Mouse (Mus musculus): ENCODE results near the gene Akt1s1.

Akt1s1 gene

GRCm38 (mm10) chr7:44852259-44853027 is 3.7 kb downstream of the Akt1s1 start:
- in situ Hi-C loops (cut with MboI) = no loop called here

GRCm38 (mm10) chr7:44853065-44853464 is 4.3 kb downstream of the Akt1s1 start:
- in situ Hi-C loops (cut with MboI) = no loop called here

DNA sequence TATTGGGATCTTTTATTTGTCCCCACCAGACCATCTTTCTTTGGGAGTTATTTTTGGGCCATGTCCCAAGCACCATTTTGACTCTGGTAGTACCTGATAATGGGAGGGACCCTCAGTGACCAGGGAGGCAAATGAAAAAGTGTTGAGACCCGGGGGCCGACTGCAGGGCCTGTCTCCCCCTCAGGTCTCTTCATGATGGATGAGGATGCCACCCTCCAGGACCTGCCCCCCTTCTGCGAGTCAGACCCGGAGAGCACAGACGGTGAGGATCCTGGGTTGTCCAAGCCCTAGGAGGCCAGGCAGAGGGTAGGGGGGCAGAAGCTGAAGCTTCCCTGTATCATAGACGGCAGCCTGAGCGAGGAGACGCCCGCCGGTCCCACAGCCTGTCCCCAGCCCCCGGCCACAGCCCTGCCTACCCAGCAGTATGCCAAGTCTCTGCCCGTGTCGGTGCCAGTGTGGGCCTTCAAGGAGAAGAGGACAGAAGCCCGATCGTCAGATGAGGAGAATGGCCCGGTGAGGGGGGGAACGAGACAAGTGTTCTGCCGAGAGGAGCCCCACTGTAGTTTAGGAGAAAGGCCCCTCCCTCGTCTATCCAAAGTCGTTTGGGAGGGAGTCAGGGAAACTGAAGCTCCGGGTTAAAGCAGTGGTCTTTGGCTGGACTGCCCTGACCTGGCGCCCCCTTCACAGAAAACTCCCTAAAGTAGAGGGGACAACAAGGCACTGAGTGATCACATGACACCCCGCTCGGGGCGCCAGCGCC is 5.0 kb downstream of the Akt1s1 start:
- in situ Hi-C loops (cut with MboI) = no loop called here

GRCm38 (mm10) chr7:44854356-44855031 is 5.7 kb downstream of the Akt1s1 start:
- in situ Hi-C loops (cut with MboI) = no loop called here

DNA sequence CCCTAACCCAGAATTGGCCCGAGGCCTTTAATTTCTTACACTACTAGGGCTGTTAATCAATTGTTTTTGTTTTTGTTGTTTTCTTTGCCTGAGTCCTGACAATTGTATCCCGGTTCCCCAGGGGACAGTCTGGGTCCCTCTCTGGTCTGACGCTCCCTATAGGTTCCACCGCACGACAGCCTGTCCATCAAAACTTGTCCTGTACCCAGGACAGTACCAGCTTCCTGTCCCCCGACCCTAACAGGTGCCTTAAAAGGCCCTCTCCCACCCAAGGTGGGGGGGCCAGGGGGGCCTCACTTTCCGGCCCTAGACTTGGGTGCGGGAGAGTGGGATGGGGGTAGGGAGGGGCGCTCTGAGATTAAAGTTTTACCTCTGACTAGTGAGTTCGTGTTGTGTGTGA is 6.2 kb downstream of the Akt1s1 start:
- in situ Hi-C loops (cut with MboI) = no loop called here

GRCm38 (mm10) chr7:44856265-44856916 is 7.6 kb downstream of the Akt1s1 start:
- in situ Hi-C loops (cut with MboI) = no loop called here

- in situ Hi-C loops (cut with MboI) = no loop called here
Measured at GRCm38 (mm10) chr7:44857042-44857552, 8.3 kb downstream of the Akt1s1 start, which contains the start of gene Pnkp. Pnkp (plus strand) TSS chr7:44857139.

- in situ Hi-C loops (cut with MboI) = no loop called here
Measured at GRCm38 (mm10) chr7:44857905-44858304, 9.1 kb downstream of the Akt1s1 start.

DNA sequence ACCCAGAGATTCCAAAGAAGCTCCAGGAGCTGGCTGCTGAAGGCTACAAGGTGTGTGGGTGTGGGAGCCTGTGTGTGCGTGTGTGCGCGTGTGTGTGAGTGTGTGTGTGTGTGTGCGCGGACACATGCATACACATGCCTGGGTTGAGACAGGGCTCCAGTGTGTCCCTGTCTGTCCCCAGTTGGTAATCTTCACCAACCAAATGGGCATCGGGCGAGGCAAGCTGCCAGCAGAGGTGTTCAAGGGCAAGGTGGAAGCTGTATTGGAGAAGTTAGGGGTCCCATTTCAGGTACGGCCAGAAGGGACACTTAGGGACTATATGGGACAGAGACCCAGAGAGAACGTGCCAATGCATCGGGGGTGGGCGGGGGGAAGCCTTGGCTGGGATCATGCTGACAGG is 11.1 kb downstream of the Akt1s1 start:
- in situ Hi-C loops (cut with MboI) = no loop called here

- in situ Hi-C loops (cut with MboI) = no loop called here
Measured at GRCm38 (mm10) chr7:44860576-44861428, 12.0 kb downstream of the Akt1s1 start.

DNA sequence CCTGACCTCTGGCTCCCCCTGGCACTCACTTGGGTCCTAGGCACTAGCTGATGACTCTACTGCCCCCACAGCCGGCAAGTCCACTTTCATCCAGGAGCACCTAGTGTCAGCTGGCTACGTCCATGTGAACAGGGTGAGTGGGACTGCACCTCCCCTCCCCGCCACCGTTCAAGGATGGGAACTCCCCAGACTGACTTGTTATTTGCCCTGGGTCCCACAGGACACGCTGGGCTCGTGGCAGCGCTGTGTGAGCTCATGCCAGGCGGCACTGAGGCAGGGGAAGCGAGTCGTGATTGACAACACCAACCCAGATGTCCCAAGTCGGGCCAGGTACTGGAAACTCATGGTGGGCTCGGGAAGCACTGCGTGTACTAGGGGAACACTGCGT is 12.6 kb downstream of the Akt1s1 start:
- in situ Hi-C loops (cut with MboI) = no loop called here

DNA sequence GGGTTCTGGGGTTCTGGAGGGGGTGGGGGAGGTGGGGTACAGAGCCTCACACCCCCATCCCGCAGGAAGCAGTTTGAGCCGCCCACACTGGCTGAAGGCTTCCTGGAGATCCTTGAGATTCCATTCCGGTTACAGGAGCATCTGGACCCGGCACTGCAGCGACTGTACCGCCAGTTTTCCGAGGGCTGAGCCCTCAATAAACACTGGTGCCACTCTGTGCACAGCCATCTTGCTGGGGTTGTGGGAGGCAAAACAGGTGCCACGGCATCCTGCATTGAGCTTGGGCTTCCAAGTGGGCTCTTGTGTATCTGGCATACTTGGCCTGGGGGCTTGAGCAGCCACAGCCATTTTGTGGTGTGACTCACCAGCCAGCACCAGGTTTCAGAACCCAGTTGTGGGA is 13.6 kb downstream of the Akt1s1 start:
- in situ Hi-C loops (cut with MboI) = no loop called here

GRCm38 (mm10) chr7:44863210-44863609 is 14.4 kb downstream of the Akt1s1 start:
- in situ Hi-C loops (cut with MboI) = no loop called here

DNA sequence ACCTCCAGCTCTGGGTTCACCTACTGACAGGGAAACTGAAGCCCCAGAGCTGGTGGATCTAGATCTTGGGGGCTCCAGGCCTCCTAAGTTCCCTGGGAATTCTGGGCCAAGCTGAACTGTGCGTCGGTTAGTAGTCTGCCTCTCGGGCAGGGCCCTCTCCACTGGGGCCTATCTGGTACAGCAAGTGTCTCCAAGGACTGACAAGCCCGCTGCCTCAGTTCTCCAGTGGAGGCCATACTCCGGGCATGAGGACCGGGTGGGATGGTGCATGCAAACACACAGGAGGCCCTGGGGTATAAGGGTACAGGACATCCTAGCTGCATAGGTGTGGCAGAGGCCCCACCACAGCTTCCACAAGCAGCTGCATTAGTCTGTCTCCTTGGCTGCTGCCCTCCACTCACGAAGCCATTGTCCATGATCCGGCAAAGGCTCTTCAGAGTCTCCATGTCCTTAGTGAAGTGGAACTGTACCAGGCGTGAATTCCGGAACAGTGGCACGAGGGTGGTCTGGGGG is 15.2 kb downstream of the Akt1s1 start:
- in situ Hi-C loops (cut with MboI) = no loop called here

DNA sequence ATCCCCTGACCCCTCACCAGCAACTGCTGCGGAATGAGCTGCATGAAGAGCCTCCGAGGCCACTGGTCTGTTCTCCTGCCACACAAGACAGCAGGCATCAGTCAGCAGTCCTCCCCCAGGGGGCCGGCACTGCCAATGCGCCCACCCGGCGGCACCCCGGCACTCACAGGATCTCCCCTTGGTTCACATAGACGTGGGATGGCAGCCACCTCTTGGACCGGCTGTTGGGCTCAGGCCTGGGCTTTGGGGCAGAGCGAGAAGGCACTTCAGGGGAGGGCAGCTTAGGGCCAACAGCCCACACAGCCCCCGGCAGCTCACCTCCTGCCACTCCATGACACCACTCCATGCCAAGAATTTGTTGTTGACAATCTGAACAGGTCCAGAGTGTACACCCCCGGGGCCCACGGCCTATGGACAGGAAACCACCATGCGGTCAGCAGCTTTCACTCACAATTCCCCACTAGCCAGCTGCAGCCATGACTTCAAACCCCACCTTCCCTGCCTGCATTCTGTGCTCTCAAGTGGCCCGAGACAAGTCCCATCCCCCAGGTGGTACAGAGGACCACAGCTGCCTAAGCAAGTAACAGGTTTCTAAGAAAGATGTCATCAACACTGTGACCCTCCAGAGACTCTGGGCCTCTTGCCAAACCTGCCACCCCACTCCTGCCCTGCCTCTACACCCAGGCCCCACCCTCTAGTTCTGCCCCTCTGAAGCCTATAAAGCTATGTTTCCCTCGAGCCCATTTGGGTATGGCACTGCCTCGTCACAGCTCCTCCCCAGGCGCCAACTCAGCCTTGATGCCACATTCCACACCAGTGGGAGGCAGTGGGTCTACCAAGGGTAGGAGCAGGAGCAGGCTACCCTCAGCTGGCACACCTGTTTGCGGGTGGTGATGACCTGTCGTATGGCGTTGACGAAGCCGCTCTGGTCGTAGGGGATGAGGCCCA is 16.1 kb downstream of the Akt1s1 start:
- in situ Hi-C loops (cut with MboI) = no loop called here

DNA sequence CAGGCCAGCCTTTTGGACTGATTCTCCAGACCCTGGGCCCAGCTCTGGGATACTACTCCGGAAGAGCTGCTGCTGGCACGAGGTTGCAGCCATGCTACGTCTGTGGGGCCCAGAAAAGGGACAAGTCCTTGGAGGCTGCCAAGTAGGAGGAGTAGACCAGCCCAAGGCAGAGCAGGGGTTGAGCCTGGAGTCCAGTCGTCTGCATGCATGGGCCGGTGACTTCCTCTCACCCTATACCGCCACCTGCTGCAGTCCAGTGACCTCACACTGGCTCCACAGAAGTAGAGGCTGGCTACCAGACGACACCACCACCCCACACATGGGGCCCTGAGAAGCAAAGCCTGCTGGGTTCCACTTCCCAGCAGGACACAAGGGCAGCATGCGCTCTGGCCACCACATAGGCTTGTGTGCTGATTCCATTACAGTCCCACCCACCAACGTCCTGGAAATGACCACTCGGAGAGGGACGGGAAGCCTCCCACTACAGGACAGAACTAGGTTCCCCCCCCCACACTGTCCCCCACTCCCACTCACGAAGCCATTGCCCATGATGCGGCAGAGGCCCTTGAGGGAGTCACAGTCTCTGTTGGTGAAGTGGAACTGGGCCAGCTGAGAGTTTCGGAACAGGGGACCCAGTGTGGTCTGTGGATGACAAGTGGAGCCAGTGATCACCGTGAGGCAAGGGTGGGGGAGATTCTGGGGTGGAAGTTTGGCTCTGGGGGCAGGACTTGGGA is 17.7 kb downstream of the Akt1s1 start:
- in situ Hi-C loops (cut with MboI) = no loop called here

- in situ Hi-C loops (cut with MboI) = no loop called here
Measured at GRCm38 (mm10) chr7:44867010-44867702, 18.4 kb downstream of the Akt1s1 start.

DNA sequence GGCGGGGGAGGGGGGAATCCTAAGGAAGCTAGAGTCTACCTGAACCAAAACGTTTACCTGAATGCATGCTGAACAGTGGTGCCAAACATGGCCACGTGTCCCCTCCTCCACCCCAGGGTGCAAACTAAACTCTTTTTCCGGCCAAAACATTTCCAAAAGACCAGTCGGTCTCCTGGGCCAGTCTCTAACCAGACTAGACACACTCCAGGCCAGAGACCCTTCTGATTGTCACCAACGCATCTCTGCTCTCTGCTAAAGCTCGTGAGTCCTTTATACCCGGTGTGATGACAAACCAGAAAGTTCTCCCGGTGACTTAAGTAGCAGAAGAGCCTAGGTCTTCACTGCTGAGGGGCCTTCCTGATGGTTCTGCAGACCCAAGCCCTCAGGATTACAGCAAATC is 19.0 kb downstream of the Akt1s1 start:
- in situ Hi-C loops (cut with MboI) = no loop called here

Measured in mature B cell (primary cell).